Mouse (Mus musculus) CD8-positive naive resting alpha-beta T cell, adult 2 months (primary cell): ENCODE results near the gene Enpp3.
A peak's percentile ranks its signal among the peaks of the same experiment; 100 is the strongest.

Experiments used
- DNase-seq, 2 experiments: peaks; one replicate each; pipeline ENCODE4 v3.0.0; 2022; ENCODE audit warnings: low read depth in 2 of 2, low spot score in 2 of 2

The Enpp3 gene

DNA sequence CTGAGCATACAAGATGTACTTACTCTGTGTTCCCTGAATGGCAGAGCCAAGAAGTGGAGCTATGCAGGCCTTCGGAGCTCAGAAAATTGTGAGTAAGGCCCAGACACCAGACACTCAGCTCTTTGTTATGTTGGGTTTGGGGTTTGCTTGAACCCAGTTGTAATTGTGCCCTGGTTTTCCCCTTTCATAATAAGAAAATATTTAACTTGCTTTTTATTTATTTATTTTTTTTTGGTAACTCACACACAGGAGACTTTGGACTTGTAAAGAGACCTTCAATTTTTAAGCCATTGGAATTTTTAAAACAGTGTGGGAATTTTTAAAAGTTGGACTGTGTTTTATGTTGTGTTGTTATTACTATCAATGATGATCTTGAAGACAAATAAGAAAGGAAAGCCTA, at the start of gene Enpp3:
Gene Enpp3, minus strand, starts transcription at position 148 of the 400 bp plus-strand sequence.
- no peak for DNase-seq

DNA sequence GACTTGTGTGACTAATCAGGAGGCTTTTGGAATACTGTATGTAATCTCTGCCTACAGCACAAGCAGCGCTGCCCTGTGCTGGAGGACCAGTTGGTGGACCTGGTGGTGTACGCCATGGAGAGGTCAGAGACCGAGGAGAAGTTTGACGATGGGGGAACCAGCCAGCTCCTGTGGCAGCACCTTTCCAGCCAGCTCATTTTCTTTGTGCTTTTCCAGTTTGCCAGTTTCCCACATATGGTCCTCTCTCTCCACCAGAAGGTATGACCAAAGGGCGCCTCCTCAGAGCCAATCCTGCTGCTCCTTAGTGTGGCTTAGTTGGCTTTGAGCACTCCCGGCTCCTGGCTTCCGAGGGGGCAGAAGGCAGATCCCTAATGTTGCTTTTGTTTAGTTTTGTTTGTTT, 45.7 kb upstream of the Enpp3 start:
- DNase-seq: no peak

DNA sequence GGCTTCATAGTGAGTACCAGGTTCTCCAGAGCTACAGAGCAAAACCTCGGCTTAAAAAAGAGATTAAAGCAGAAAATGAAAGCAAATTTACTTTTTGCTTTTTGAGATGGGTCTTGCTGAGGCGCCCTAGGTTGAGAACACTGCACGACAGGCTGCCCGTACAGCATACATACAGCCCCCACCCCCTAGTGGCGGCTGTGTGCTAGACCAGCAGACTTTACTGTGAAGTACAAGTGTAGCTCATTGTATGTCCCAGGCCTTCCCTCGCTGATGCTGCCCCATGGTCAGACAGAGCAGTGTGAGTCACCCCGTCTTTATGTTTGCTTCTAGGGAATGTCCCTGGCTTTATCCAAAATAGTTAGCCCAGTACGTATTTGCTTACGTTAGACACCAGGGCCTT, 43.4 kb upstream of the Enpp3 start:
- no peak for DNase-seq

DNA sequence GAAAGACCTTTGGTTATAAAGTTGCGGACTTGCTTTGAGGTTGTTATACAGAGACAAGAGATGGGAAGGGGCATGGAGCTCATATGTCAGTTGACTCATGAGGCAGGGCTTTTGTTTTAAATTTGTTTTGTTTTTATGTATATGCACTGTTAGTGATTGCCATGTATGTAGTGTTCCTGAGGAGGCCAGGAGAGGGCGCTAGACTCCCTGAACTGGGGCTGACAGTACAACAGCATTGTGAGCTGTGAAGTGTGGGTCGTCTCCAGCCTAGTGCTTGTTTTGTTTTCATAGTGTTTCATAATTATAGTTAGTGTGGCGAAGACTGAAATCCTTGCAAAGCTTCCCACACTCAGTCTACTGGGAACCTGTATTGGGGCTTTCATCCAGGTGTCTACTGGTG, 31.0 kb upstream of the Enpp3 start:
- DNase-seq: no peak

DNA sequence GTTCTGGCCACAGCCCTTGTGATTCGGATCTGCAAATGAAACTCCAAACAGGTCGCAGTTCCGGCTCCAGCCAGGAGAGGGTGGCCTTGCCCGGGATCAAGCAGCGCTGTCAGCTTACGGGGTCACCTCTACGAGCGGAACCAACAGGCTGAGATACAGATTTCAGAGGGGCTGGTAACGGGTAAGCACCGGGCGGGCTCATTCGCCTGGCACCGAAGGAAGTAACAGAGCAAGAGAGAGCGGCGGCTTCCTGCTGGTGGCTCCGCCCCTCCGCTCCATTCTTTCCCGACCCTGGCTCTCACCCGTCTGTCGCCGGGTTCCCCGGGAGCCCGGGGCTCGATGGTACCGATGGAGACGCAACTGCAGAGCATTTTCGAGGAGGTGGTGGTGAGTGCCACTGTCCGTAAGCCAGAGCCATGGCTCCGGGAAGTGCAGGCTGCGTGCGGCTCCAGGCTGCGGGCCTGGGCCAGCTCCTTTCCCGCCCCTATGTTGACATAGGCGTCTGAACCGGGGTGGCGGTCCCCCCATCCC, 27.2 kb upstream of the Enpp3 start, which contains the start of gene Med23:
Gene Med23, plus strand, starts transcription at position 227 of the 531 bp plus-strand sequence.
- DNase-seq: peak; percentile 97 to 99

DNA sequence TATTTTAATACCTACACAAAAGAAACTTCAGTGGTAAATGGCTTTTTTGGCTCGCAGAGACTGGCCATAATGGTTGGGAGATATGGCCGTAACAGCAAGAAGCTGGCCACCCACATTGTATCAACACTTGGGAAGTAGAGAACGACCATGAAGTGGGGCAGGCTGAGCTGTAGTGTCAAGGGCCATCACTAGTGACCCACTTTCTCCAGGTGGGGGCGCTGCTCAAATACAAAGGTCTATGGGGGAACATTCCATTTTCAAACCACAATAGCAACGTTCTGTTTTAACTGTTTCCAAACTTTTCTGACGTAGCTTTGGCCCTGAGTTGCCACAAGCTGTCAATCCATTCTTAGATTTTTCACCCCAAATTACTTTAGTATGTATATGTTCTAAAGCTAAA, 21.8 kb upstream of the Enpp3 start:
- DNase-seq: no peak

DNA sequence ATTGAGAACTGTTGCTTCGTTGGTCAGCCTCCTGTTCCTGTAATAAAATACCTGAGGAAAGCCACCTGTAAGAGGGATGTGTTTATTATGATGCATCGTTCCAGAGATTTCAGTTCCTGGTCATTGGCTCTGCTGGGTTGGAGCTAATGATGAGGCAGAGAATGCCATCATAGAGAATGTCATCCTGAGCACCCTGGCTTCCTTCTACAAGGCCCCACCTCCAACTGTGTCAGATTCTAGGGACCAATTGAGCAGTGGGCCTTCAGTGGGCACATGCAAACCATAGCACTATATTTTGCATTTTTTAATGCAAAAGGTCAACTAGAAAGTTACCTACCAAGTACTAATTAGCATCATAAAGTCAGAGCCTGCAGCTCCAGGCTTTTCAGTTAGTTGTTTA, 20.5 kb upstream of the Enpp3 start:
- no peak for DNase-seq

DNA sequence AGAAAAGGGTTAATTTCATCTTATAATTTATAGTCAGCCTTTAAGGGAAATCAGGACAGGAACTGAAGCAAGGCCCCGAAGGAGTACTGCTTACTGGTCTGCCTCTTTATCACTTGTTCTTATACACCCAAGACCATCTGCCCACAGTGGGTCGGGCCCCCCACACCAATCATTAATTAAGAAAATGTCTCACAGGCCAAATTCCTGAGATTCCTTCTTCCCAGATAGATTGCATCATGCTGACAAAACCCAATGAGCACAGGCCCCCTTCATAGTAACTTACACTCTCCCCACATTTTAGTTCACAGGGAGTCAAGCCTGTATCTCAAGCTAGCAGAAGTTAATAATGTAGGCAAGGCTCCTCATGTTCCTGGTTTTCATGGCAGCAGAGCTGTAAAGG, 625 bp downstream of the Enpp3 start:
- DNase-seq: no peak

DNA sequence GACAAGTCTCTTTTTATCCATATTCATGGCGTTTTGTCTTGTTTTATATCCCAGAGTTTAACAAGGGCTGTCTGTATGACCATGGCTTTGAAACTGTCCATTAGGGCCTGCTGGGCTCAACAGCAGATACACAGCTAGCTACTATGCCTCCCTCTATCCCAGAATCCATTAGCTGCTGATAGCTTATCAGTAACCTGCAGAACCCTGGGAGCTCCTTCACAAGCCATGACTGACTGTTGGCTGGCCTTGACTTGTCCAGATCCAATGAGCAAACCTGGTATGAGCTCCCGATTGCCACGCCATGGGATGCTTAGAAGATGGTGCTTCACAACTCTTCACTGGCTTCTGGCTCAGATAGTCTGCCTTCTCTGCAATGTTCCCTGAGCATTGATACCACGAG, 1.8 kb downstream of the Enpp3 start:
- DNase-seq: no peak

DNA sequence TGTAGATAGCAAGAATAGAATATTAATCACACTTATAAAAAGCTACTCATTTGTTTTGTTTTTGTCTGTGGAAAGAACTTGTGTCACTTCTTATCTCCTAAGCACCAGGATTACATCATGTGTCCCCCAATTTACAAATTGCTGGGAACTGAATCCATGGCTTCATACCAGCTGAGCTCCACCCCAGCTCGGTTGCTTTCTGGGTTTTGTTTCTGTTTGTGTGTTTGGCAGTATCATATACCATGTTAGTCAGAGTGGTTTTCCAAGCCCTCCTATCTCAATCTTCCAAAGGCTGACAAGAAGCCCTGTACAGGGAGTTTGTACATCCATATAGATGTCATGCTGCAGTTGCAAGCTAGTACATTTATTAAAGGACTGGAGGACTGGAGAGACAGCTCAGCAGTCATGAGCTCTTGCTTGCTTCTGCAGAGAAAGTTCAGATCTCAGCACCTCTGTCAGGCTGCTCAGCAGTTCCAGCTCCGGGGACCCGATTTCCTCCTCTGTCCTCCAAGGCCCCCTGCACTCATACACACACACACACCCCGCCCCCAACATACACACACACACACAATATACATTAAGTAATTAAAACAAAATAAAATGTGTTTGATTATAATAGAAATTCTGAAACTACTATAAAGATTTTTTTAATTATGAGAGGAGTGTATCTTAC, 6.1 kb downstream of the Enpp3 start:
- no peak for DNase-seq

DNA sequence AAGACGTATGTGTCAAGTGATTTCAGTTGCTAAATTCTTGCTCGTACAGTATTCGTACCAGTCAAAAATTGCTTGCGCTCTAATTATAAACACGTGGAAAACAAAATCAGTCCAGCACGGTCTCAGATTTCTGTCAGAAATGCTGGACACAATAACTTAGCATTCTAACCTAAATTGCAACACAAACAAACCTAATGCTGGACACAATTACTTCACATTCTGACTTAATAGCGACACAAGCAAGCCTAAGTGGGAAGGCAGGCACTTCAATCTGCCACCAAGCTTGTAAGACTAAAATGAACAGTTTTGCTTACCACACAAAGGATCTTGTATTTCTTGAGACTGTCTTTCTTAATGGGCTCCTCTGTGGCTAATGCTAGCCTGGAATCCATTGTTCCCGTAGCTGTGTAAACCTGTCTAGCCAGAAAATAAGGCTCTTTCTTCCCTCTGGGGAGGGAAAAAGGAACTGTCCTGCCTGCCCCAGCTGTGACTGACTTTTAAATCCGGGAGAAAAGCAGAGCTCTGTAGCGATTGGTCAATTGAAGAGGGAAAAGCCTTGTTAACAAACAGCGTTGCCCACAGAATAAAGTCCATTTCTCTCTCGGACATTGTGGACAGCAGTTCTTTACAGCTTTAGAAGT, 6.8 kb downstream of the Enpp3 start:
- no peak for DNase-seq

DNA sequence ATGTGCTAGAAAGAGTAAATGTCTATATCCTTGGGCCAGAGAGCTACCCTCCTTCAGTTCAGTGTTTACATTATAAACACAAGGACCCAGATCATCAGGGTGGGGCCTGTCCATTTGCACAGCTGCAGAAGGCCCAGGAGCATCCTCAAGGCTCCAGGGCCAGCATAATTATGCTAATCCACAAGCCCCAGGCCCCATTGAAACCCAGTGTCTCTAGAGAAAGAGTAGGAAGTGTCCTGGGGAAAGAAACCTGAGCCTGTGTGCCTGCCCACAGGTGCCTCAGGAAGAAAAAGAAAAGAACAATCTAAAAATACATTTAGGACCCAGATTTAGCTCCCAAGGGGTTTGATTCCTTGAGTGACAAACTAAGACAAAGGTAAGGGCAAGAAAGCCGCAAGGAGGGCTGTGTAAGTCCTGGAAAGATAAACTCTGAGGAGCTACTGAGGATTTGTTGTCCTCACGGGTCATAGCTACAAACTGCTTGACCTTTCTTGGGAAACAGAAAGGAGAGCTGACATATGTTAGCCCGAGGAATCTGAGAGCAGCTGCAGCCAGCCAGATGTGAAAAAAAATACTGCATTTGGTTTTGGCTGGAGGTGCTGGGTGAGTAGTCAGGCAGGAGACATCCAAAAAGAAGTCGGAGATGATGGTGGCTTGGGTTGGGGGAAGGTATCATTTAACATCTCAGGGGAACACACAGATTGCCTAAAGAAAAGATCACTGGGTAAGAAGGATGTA, 7.8 kb downstream of the Enpp3 start:
- DNase-seq: no peak

DNA sequence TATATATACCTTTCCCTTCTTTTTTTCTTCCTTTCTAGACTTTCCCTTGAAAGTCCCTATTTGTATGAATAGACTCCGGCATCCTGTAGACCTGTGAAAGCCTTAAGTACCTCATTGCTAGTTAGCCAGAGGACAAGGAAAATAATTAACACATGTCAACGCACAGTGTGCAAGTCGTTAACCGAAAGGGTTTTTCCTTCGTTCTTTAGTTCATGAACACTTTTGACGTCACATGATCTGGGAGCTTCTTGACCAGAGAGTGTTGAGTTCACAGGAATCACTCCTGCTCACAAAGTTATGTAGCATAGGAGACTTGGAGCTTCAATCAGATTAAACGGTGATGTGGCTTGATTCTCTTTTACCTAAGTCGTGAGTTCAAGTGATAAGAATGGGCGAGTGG, 10.3 kb downstream of the Enpp3 start:
- no peak for DNase-seq

DNA sequence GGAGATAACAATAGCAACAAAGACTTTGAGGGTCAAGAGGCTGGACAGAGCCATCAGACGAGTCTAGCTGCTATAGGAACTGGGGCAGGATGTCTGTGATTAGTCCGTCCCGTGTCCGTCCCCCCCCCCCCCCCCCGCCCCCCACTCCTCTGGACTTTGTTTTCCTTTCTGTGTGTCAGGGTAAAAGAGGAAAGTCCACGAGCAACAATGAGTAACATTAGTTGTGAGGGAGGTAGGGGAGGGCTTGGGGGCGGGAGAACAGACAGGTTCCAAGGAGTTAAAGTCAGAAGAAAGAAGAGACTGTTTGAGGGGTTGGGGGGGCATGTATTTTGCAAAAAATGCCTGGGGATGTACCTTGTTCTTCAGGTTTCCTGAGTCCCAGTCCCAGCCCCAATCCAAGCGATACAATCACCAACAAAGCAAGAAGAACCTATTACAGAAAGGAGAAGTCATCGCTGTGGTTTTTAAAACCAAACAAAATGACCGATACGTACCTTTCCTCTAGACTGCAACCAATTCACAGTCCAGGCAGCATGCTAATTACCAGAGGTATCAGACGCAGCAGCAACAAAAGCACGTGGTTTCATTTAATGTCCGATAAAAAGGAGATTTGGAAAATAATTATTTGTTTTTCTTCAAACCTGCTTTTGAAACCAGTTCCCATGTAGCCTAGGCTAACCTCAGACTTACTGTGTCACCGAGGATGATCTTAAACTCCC, 11.1 kb downstream of the Enpp3 start:
- no peak for DNase-seq

DNA sequence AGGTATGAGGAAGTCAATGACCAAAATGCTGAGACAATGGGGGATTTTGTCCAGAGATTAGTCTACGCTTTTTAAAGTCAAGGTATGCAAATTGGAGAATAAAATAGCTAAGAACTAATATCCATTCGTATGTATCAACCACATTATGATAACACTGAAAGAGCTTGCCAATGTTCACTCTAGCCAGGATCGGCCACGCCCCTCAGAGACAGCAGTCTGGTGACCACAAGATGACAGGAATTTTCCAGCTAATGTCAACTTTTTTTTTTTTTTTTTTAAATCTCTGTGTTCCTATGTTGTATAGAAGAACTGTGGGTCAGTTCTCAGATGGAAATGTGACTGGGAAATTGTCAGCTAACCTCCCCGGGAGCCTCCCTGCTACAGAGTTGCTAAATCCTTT, 12.2 kb downstream of the Enpp3 start:
- no peak for DNase-seq

DNA sequence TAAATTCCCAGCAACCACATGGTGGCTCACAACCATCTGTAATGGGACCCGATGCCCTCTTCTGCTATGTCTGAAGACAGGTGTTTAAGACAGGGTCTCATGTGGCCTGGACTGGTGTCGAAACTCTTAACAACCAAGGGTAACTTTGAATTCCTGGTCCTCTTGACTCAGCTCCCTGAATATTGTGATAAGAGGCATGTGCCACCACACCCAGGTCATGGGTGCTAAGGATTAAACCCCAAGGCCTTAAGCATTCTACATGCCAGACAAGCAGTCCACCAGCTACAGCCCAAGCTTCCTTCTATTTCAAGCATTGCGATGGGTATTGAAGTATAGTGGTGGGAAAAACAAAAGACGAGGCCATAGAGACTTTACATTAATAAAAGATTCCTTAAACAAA, 14.5 kb downstream of the Enpp3 start:
- no peak for DNase-seq

DNA sequence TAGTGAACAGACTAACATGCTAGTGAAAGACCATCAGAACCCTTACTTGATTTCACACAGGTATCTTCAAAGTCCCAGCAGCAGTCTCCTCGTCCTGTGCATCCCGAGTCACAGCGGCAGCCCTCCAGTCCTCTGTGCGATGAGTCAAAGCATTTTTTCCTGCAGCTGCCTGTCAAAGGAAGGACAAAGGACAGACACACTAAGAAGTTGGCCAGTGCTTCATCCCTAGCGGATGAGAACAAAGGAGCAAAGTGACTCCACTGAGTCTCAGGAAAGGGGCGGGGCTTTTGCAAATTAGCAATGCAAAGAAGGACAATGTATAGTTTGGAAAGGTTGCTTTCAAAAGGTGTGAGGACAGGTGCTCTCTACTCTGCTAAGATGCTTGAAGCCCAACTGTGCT, 16.5 kb downstream of the Enpp3 start:
- no peak for DNase-seq

DNA sequence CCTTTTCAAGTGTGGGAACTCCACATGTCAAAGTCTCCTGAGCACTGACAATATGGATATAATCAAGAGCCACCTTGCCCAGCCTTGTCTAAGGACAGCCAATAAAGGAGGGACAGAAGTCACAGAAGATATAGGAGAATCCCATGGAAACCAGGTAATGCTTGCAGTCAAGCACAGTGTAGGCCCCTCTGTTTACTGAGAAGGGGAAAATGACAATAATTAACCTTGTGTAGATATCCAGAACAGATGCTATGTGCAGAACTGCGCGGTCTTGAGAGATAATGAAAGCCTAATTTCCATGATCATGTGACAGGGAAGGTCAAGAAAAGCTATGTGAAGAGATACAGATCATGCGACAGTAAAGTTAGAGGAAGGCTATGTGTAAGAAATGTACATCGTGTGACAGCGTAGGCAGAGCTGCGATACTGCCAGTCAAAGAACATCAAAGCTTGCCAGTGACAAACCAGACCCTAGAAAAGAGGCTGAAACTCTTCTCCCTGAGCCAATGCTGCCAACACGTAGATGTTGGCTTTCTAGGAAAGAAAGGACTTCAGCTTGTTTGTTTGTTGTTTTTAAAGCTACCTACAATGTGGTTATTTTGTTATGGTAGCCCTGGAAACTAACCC, 17.1 kb downstream of the Enpp3 start:
- DNase-seq: no peak

DNA sequence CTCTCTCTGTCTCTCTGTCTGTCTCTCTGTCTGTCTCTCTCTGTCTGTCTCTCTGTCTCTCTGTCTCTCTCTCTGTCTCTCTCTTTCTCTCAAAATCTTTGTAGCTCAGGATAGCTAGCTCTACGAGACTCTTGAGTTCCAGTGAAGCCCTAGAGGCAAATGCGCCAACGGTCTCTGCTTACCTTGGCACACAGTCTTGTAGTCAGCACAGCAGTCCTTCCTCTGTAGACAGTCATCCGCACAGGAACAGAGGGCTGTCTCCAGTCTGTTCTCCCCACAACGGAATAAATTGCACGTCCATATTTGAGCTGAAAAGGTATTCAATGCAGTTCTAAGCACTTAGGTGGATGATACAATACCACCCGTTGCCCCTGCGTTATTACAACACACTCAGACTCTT, 18.0 kb downstream of the Enpp3 start:
- no peak for DNase-seq

DNA sequence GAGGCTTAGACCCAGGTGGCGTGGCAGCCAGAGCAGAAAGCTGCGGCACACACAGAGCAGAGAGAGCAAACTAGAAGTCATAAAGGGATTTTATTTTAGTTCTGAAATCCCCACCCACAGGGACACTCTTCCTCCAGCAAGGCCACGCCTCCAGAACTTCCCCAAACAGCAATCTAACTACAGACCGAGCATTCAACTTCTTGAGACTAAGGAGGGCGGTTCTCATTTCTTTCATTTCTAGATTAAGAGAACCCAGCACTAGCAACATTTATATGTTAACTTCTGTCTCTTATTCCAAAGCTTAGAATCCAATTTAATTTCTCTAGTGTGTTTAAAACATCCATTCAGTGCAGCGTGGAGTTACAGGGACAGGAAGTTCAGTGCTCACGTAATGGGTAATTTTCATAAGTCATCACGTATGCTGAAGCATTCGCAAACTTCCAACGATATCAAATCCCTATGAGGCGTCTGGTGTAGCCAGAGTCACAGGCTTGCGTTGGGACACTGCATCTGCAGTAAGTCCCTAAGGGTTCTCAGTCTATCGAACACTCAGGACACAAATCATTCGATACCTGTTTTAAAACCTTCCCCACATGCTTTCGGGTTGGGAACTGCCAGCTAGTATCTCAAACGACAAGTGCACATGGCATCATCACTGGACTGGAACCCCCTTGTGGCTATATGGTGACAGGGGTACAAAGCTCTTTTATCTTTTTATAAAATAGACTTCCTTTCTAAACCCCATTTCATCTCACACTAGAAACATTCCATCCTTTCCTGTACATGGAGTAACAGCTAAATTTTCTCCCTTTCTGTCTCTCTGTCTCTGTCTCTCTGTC, 18.7 kb downstream of the Enpp3 start:
- DNase-seq: peak in 1 of 2 experiments; percentile 7
